Mouse (Mus musculus): ENCODE measurements around the gene Tmed6.
A peak's percentile ranks its signal among the peaks of the same experiment; 100 is the strongest.
"Not testable (repeated sequence)": the region's sequence is repeated elsewhere in the genome, so short reads cannot be mapped to it uniquely, and the experiment has no call there.

Tmed6 gene

DNA sequence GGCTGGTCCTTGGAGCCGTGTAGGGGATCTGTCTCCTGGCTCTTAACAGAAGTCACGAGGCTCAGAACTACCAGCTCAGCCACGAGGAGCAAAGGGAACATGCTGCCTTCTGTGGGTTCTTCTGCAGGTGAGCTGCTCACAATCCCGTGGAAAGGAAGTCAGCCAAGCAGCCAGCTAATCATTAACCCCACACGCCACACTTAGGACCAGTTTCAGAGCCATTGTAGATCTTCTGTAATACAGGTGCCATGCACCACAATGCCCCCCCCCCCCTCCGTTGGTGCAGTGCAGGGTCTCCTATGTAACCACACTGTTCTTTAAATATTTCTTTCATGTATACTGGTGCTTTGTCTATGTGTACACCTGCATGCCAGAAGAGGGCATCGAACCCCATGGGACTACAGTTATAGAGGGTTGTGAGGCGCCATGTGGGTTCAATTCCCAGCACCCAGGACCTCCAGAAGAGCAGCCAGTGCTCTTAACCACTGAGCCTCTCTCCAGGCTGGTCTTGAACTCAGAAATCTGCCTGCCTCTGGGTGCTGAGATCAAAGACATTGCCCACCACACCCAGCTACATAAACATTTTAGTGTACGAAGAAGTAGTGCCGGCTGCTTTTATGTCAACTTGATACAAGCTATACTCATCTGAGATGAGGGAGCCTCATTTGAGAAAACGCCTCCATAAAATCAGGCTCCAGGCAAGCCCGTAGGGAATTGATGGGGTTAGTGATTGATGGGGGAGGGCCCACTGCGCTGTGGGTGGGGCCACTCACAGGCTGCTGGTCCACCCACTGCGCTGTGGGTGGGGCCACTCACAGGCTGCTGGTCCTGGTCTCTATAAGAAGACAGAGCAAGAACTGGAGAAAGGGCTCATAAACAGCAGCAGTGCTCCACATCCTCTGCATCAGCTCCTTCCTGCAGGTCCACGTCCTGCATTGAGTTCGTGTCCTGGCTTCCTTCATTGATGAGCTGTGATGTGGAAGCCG lies at the start of gene Tmed6:
Tmed6 (minus strand) TSS at position 134 of the 986 bp plus-strand sequence.
- DNase-seq (ENCODE audit: inconsistent ontology term) = no peak

DNA sequence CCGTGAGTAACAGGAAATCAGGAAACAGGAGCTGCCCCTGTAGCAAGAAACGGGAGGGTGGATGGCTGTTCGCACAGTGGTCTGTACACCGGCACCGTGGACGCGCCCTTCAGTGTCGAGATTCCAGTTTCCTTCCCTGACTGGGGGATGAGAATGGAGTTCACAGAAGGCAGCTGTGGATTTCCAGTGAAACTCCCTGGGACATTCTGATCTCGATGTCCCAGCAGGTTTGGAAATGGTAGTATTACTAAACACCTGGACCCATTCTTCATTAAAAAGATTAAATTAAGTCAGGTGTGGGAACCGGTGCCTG lies 49.5 kb upstream of the Tmed6 start:
- no peak for DNase-seq (ENCODE audit: inconsistent ontology term)

DNA sequence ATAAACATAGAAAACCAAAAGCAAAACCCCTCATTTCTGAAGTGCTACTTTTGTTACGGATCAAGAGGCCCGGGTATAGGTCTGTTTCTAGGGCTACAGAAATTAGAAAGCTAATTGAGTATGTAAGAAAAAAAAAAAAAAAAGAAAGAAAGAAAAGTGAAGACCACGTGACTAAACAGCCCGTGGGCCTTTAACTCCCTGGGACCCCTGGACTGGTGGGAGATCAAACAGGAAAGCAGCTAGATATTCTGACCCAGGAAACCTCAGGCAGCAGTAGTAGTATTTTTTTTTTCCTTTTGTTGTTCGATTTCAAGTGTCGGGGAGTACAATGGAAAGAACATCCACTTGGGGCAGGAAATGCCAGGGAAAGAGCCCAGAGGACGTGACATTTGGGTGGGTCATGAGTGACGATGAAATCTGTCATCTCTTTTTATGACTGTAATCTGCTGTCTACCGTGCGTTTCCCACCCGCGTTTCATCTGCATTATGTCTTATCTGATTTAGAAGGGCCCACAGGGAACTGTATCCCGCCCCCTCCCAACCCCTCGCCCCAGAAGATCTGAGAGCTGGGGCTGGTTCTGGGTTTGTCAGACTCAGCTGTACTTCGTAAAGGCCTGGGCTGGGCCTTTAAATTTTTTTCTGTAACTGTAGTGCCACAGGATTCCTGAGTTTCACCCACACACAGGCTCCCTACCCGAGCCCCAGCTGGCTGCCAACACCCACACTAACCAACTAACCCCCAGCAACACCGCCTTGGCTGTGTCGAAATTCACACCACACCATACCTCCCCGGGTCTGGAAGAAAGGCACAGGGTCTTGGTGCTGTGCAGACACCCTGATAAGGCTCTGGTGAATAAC lies 48.9 kb upstream of the Tmed6 start:
- no peak for DNase-seq (ENCODE audit: inconsistent ontology term)

DNA sequence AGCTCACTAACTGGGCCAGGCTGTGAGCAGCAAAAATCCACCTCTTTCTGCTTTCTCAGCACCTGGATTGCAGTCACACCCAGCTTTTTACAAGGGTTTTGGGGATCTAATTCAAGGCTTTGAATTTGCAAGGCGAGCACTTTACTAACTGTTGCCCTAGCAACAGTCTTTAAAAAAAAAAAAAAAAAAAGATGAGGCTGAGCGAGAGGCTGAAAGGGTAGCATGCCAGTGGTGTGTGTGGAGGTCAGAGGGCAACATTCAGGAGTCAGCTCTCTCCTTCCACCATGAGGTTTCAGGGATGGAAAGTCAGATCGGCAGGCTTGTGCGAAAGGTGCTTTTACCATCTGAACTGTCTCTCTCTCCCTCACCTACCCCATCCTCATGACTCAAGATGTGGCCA lies 47.8 kb upstream of the Tmed6 start:
- DNase-seq (ENCODE audit: inconsistent ontology term) = no peak

DNA sequence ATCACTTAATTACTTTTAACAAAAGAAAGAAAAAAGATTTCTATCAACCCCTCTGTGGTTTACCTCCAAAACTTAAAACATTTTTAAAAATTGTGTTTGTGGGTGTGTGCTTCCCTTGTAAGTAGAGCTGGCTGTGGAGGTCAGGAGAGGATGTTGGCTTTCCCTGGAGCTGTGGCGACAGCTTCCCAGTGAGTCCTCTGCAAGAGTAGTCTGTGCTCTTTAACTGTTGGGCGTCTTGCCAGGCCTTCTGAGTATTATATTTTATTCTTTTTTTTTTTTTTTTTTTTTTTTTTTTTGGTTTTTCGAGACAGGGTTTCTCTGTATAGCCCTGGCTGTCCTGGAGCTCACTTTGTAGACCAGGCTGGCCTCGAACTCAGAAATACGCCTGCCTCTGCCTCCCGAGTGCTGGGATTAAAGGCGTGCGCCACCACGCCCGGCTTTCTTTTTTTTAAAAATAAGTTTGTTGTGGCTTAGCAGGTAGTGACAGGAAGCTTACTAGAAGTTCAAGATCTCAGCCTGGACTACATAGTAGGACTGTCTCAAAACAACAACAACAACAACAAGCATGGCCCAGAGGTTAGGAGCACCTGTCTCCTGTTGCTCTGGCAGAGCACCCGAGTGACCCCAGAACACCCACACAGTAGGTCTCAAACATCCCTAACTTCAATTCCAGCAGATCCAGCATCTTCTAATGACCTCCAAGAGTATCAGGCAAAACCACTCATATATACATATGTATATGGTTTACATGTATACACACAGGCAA lies 46.1 kb upstream of the Tmed6 start:
- no peak for DNase-seq (ENCODE audit: inconsistent ontology term)

DNA sequence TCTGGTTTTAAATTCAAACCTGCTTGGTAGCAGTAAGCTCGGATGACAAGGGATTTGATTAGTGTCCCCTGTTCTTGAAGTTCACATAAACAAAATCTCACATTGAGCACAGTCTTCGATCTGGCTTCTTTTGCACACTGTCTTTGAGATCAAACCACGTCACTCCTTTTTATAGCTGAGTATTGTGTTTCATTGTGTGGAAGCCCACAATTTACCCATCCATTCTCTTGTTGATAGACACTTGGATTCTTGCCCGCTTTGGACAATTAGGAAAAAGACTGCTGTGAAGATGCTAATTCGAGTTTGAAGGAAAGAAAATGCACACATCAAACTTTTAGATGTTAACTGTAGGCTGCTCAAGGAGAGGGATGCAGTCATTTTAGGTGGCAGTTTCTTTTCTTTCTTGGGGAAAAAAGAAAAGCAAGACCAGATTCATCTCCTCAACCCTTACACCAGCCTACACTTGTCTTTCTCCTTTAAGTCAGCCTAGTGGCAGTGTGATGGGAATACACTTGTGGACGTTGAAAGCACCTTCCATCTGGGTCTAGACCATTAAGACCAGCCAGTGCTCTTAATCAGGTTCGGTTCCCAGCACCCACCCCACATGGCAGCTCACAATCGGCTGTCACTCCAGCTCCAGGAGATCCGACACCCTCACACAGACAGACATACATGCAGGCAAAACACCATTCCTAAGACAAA lies 45.3 kb upstream of the Tmed6 start:
- no peak for DNase-seq (ENCODE audit: inconsistent ontology term)

DNA sequence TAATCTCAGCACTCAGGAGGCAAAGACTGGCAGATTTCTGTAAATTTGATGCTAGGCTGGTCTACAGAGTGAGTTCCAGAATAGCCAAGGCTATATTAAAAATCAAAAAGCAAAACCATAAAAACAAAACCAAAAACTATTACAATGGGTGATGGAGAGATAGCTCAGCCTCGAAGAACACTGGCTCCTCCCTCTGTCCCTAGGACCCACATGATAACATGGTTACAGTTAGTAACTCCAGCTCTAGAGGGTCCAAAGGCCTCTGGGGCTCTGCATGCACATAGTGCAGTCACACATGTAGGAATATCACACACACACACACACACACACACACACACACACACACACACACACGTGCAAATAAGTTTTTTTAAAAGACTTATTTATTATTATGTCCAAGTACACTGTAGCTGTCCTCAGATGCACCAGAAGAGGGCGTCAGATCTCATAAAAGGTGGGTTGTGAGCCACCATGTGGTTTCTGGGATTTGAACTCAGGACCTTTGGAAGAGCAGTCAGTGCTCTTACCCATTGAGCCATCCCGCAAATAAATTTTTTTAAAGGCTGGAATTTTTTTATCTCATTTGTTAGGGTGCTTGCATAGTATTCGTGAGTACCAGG lies 44.5 kb upstream of the Tmed6 start:
- no peak for DNase-seq (ENCODE audit: inconsistent ontology term)

DNA sequence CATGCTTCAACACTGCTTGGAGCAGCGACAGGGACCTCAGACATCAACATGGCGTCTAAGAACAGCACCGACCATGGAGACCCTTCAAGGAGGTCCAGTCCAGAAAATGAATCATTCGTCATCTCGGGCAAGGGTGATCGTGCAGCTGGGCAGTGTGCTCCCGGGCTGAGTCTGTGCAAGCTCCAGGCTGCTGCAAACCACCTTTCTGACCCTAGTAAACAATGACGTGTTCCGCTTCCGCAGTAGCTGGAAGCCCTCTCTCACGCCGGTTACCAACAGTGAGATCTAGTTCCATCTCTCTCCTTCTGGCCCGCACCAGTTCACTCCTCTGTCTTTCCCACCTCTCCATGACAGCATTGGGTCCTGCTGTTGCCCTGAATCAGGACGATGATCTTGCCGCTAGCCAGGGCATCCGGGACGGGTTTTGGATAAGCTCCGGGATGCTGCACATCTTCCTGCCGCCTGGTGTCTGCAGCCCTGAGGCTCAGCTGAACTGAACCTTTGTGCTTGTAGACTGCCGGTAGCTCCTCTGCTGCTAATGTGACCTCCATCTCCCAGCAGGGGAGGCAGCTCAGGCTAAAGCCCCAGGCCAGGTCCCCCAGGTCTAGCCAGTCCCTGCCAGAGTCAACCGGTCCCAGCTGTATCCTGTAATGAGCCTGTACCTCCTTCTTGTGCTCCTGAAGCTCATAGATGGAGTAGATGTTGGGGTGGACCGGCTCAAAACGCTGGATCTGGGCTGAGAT lies 43.7 kb upstream of the Tmed6 start:
- no peak for DNase-seq (ENCODE audit: inconsistent ontology term)

DNA sequence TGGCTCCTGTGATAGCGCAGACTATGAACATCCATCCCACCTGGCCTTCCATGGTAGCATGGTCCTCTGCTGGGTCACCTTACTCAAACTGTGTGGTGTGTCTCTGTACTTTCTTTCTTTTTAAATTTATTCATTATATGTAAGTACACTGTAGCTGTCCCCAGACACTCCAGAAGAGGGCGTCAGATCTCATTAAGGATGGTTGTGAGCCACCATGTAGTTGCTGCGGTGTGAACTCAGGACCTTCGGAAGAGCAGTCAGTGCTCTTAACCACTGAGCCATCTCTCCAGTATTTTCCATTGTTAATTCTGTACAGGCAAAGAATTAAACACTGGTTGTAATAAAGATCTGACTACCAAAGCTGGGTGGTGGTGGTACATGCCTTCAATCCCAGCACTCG lies 42.6 kb upstream of the Tmed6 start:
- not testable (repeated sequence) for DNase-seq (ENCODE audit: inconsistent ontology term)

DNA sequence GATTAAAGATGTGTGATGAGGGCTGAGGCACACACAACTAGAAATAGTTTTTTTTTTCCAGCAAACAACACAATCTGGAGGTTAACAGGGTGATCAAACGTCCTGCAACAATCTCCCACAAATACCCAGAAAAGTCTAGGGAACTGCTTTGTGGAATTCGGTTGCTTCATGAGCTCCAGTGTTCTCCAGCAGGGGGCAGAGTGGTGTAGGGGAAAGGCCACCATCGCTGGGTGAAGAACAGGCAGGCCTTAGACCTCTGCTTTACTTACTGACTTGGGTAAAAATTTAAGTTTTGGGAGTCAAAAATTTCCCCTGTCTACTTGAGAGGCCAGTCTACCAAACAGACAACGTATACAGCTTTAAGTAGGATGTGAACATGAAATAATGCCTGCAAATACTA lies 39.1 kb upstream of the Tmed6 start:
- DNase-seq (ENCODE audit: inconsistent ontology term) = peak; percentile 51

DNA sequence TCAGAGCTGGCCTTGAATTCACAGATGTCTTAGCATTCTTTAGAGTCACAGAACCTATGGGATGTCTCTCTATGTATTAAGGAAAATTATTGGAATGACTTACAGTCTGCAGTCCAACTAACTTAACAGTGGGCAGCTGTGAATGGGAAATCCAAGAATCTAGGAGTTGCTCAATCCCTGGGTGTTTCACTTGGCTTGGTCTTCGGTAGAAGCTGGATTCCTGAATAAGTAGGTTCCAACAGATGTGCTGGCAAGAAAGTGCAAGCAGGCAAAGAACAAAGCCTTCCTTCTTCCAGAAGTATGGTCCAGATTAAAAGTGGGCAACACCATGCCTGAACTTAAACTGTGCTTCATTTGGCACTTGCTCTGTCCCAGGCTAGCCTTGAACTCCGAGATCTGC lies 35.2 kb upstream of the Tmed6 start:
- no peak for DNase-seq (ENCODE audit: inconsistent ontology term)

DNA sequence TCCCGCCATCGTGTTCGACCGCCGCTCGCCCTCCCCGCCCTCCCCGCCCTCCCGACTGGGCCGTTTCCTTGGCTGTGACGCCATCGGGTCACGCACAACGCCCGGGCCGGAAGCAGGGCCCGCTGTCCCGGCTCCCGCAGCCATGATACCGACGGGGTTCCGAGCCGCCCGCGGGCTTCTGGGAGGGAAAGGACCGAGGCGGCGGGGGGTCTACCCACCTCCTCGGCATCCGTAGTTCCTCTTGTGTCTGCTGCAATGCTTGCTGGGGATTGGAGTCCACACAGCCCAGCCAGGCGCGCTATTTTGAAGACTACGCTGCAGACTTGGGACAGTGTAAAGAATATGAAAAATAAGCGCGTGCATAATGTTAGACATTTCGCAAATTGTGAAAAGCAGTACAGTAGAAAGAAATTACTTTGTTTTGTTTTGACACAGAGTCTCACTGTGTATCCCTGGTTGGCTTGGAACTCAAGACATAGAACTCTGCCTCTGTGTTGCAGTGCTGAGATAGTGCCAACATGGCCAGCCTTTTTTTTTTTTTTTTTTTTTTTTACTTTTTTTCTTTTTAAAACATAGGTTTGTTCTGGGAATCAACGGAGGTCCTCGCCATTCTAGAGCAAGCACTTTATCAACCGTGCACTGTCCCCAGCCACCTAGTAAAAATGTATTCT lies 31.1 kb upstream of the Tmed6 start, which contains the start of gene Terf2:
Terf2 (minus strand) TSS at position 182 of the 671 bp plus-strand sequence.
- DNase-seq (ENCODE audit: inconsistent ontology term) = peak; percentile 99

DNA sequence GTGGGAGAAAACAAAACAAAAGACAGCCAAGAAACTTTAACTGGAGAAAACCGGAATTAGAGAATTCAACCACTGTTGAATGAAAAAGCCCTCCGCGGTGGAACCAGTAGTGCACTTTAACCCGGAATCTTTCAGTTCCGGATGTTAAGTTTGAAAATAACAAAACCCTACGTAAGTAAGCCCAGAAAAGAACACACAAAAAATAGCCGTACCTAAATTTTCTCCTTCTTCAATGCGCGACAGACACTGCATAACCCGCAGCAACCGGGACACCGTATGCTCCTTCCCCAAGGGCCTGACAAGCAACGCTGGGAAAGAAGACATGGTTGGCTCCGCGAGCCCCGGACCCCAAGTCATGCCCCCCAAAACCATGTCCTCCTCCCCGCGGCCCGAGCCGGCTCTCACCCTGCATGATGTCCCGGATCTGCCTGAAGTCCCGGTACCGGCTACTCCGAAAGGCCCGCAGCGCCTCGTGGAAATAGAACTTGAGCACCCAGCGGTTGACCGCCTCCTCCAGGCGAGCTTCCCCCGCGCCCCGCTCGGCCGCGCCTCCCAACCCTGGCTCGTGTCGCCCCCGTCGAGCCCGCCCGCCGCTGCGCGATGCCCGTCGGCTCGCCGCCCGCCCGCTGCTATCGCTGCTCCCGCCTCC lies 30.4 kb upstream of the Tmed6 start:
- DNase-seq (ENCODE audit: inconsistent ontology term) = no peak

DNA sequence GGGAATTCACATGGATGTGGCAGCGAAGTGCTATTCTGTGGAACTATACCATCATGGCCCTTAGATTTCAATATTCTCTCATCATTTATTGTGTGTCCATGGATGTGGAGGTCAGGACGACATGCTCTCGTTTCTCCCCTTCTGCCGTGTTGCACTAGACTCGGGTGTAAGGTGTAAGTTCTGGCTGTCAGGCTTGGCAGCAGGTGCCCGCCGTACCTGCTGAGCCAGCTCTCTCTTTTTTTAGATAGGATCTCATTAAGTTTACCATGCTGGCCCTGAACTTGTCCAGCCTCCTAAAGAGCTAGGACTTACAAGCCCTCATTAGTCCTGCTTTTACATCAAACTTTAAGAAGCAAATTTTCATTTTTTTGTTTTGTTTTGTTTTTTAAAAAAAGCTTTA lies 25.1 kb upstream of the Tmed6 start:
- DNase-seq (ENCODE audit: inconsistent ontology term) = no peak

DNA sequence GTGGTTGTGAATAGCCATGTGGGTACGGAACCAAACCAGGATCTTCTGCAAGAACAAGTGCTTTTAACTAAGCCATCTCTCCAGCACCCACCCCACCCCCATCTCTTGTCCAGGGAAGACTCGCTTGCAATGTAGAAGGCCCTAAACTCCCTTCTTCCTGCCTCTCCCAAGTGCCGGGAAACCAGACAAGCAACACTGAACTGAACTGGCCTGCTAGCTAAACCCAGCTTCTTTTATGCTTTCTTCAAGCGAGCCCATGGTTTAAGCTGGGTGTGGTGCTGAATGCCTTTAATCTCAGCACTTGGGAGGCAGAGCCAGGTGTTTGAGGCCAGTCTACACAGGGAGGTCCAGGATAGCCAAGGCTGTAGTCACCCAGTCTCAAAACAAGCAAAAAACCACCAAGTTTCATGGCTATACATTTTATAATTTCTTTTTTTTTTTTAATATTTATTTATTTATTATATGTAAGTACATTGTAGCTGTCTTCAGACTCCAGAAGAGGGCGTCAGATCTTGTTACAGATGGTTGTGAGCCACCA lies 23.2 kb upstream of the Tmed6 start:
- DNase-seq (ENCODE audit: inconsistent ontology term) = no peak

DNA sequence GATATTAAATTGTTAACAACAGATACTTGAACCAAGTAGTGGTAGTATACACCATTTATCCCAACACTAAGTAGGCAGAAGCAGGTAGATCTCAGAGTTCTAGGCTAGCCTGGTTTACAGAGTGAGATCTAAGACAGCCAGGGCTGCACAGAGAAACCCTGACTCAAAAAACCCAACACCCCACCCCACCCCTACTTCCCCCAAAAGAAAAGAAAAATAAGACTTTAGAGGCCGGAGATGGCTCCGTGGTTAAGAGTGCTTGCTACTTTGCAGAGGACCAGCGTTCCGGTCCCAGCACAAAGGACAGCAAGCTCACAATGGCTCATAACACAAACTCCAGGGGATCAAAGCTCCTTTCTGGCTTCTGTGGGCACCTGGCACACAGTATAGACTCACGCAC lies 20.6 kb upstream of the Tmed6 start:
- no peak for DNase-seq (ENCODE audit: inconsistent ontology term)

DNA sequence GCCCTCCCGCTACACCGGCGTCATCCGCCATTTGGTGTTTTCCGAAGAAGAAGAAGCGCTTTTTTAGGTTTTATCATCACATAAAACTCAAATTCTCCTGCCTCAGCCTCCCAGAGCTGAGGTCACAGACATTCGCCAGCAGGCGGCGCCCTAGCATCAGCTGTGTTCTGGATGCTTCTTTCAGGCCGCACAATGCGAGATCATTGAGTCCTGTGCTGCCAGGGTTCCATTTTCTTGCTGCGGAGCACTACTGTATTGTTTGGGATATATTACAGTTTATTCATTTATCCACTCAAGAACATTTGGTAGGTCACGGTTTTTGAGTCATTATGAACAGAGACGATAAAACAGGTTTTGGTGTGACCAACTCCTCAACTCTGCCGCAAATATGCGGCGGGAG lies 19.9 kb upstream of the Tmed6 start:
- DNase-seq (ENCODE audit: inconsistent ontology term) = no peak

DNA sequence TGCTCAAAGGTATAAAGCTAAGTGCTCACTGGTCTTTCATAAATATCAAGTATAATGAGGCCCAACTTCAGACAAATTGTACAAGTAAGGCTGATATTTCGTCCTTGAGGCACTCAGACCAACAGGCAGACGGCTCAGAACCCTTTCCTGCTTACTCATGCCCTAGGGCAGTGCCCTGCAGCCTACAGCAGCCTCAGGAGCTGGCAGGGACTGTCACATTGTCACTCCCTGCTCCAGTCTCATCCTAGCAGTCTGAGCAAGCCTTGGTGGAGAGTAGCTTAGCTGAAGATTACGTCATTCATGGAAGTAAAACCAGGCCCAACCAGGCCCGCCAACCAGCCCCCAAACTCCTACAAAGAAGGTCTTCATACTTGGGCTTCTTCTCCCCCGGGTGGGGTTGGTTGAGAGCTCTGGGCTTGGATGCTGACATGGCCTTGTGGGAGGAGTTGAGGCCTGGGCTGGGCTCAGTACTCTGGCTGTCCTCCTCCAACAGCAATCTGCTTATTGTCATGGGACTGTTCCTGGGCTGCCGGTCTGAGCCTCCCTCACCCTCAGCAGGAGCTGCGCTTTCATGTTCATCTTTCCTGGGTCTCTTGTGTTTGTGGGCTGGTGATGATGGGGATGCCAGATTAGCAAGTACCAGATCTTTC lies 10.9 kb upstream of the Tmed6 start:
- no peak for DNase-seq (ENCODE audit: inconsistent ontology term)
